Mouse (Mus musculus) limb, embryonic 15.5 days (tissue): Measurements from ENCODE around the gene Kank1. TPM values are rescaled to one million over a fixed set of nuclear protein-coding genes. Genes with fewer than 3 reads are reported as not detected.

Source experiments
- ATAC-seq: fragments of 200-750 bp; cut with Nextera tagmentation; 2 replicates; pipeline ENCODE4 v1.8.0; 2017; ENCODE audit warnings: low read depth, moderate TSS enrichment; ENCODE audit not compliant: insufficient number of reproducible peaks, low FRiP score, low TSS enrichment
- H3K27ac ChIP-seq: fragments of 300-500 bp; sonication (generic); 2 replicates; pipeline ENCODE4 v1.5.1; 2015; ENCODE audit warnings: moderate library complexity, mild to moderate bottlenecking, inconsistent platforms
- H3K27me3 ChIP-seq: fragments of 300-500 bp; sonication (generic); 2 replicates; pipeline ENCODE4 v1.6.1; 2015; ENCODE audit warnings: inconsistent platforms
- H3K36me3 ChIP-seq: fragments of 300-500 bp; sonication (generic); 2 replicates; pipeline ENCODE4 v1.6.1; 2015; ENCODE audit warnings: inconsistent platforms
- H3K4me1 ChIP-seq: fragments of 300-500 bp; sonication (generic); 2 replicates; pipeline ENCODE4 v1.6.1; 2015; ENCODE audit warnings: inconsistent platforms
- H3K4me2 ChIP-seq: fragments of 300-500 bp; sonication (generic); 2 replicates; pipeline ENCODE4 v1.6.1; 2015; ENCODE audit warnings: mild to moderate bottlenecking, inconsistent platforms
- H3K4me3 ChIP-seq: fragments of 300-500 bp; sonication (generic); 2 replicates; pipeline ENCODE4 v1.5.1; 2015; ENCODE audit warnings: mild to moderate bottlenecking, inconsistent platforms
- H3K9ac ChIP-seq: fragments of 300-500 bp; sonication (generic); 2 replicates; pipeline ENCODE4 v1.6.1; 2015; ENCODE audit warnings: inconsistent platforms
- H3K9me3 ChIP-seq: fragments of 300-500 bp; sonication (generic); 2 replicates; pipeline ENCODE4 v1.6.1; 2016; ENCODE audit warnings: inconsistent platforms
- WGBS: fragments of 180-500 bp; shearing (Covaris S2); methylation state at CpG from one replicate; pipeline ENCODE4 v1.1.7; 2015; 5-methylcytosine and 5-hydroxymethylcytosine counted together
- polyA plus RNA-seq: library from polyadenylated mRNA; unstranded; fragments of >200 nt; fragmentation: Nextera tagmentation; extraction: Ambion mirVana; gene quantifications from 2 replicates; pipeline ENCODE4 v1.2.1, GENCODE M21; 2015

Gene Kank1
- polyA plus RNA-seq, 1 experiment from 2014 or later = 44.2 TPM

GRCm38 (mm10) chr19:25253628-25254027, 16.9 kb downstream of the Kank1 start:
- Histone ChIP-seq H3K9me3 (no peaks in the 10 kb centered on the region), H3K27ac (no peak overlapping the region), H3K27me3 (no peaks in the 10 kb centered on the region), H3K9ac (no peak overlapping the region), H3K4me3 (no peak overlapping the region), H3K4me2 (no peak overlapping the region), H3K36me3 (no peaks in the 10 kb centered on the region), H3K4me1 (peaks cover 3% of the 10 kb centered on the region; the same call in 1 of the 2 replicates)
- no peak for ATAC-seq
- 83% methylated on average over 3 of the region's 3 CpGs for WGBS

- Histone ChIP-seq H3K27me3 (no peaks in the 10 kb centered on the region), H3K9me3 (no peaks in the 10 kb centered on the region), H3K4me2 (no peak overlapping the region), H3K9ac (no peak overlapping the region), H3K36me3 (no peaks in the 10 kb centered on the region), H3K4me1 (no peaks in the 10 kb centered on the region), H3K27ac (no peak overlapping the region), H3K4me3 (no peak overlapping the region)
- ATAC-seq = no peak
- whole genome bisulfite sequencing = 82% methylated on average over 6 of the region's 6 CpGs
These were observed 21.5 kb downstream of the Kank1 start for GRCm38 (mm10) chr19:25258321-25258720.

GRCm38 (mm10) chr19:25266181-25266580, 29.4 kb downstream of the Kank1 start:
- no peaks in the 10 kb centered on the region for H3K27me3 ChIP-seq
- no peaks in the 10 kb centered on the region for H3K9me3 ChIP-seq
- no peaks in the 10 kb centered on the region for H3K36me3 ChIP-seq
- no peak for ATAC-seq
- no peak overlapping the region for H3K9ac ChIP-seq
- no peak overlapping the region for H3K27ac ChIP-seq
- H3K4me1 ChIP-seq = peaks cover 7% of the 10 kb centered on the region; the same call in 1 of the 2 replicates
- H3K4me2 ChIP-seq = no peak overlapping the region
- H3K4me3 ChIP-seq = no peak overlapping the region
- 72% methylated on average over 9 of the region's 9 CpGs for WGBS

- Histone ChIP-seq H3K27me3 (no peaks in the 10 kb centered on the region), H3K9me3 (no peaks in the 10 kb centered on the region), H3K4me1 (peaks cover 7% of the 10 kb centered on the region; the same call in 1 of the 2 replicates), H3K36me3 (no peaks in the 10 kb centered on the region), H3K27ac (no peak overlapping the region), H3K9ac (no peak overlapping the region), H3K4me2 (no peak overlapping the region), H3K4me3 (no peak overlapping the region)
- no peak for ATAC-seq
- 40% methylated on average over 6 of the region's 6 CpGs for WGBS
These were observed 30.5 kb downstream of the Kank1 start for GRCm38 (mm10) chr19:25267247-25267646.

- H3K36me3 ChIP-seq = no peaks in the 10 kb centered on the region
- no peaks in the 10 kb centered on the region for H3K27me3 ChIP-seq
- H3K4me2 ChIP-seq = no peak overlapping the region
- 68% methylated on average over 6 of the region's 6 CpGs for WGBS
- no peak for ATAC-seq
- peaks cover 7% of the 10 kb centered on the region; the same call in 1 of the 2 replicates for H3K4me1 ChIP-seq
- H3K4me3 ChIP-seq = no peak overlapping the region
- no peak overlapping the region for H3K27ac ChIP-seq
- no peak overlapping the region for H3K9ac ChIP-seq
- no peaks in the 10 kb centered on the region for H3K9me3 ChIP-seq
These were observed 31.8 kb downstream of the Kank1 start for GRCm38 (mm10) chr19:25268532-25268931.

GRCm38 (mm10) chr19:25271591-25271990, 34.8 kb downstream of the Kank1 start:
- ATAC-seq = no peak
- WGBS = 46% methylated on average over 9 of the region's 9 CpGs
- no peak overlapping the region for H3K9ac ChIP-seq

GRCm38 (mm10) chr19:25273179-25273578, 36.4 kb downstream of the Kank1 start:
- H3K27ac ChIP-seq = peak overlapping the region; percentile 33; the same call in 1 of the 2 replicates
- no peak for ATAC-seq

More at GRCm38 (mm10) chr19:25271591-25271990, 34.8 kb downstream of the Kank1 start:
- Histone ChIP-seq H3K4me3 (no peak overlapping the region), H3K27ac (no peak overlapping the region), H3K27me3 (no peaks in the 10 kb centered on the region), H3K36me3 (no peaks in the 10 kb centered on the region), H3K4me1 (peaks cover 7% of the 10 kb centered on the region; the same call in 1 of the 2 replicates), H3K4me2 (no peak overlapping the region), H3K9me3 (no peaks in the 10 kb centered on the region)

GRCm38 (mm10) chr19:25276600-25277395, 40.0 kb downstream of the Kank1 start:
- no peaks in the 10 kb centered on the region for H3K9me3 ChIP-seq
- H3K4me1 ChIP-seq = peaks cover 10% of the 10 kb centered on the region; the same call in 1 of the 2 replicates
- no peak overlapping the region for H3K9ac ChIP-seq
- no peak overlapping the region for H3K4me2 ChIP-seq
- no peaks in the 10 kb centered on the region for H3K36me3 ChIP-seq
- 80% methylated on average over 15 of the region's 15 CpGs for WGBS
- no peak overlapping the region for H3K4me3 ChIP-seq
- H3K27me3 ChIP-seq = no peaks in the 10 kb centered on the region
- H3K27ac ChIP-seq = no peak overlapping the region
- no peak for ATAC-seq

More at GRCm38 (mm10) chr19:25273179-25273578, 36.4 kb downstream of the Kank1 start:
- no peaks in the 10 kb centered on the region for H3K36me3 ChIP-seq
- H3K9me3 ChIP-seq = no peaks in the 10 kb centered on the region
- peaks cover 18% of the 10 kb centered on the region; the same call in 1 of the 2 replicates for H3K4me1 ChIP-seq
- no peaks in the 10 kb centered on the region for H3K27me3 ChIP-seq
- no peak overlapping the region for H3K9ac ChIP-seq
- H3K4me2 ChIP-seq = no peak overlapping the region
- H3K4me3 ChIP-seq = no peak overlapping the region

GRCm38 (mm10) chr19:25277761-25278160, 41.0 kb downstream of the Kank1 start:
- WGBS = 31% methylated on average over 5 of the region's 5 CpGs
- Histone ChIP-seq H3K4me3 (no peak overlapping the region), H3K36me3 (no peaks in the 10 kb centered on the region), H3K9ac (no peak overlapping the region), H3K9me3 (no peaks in the 10 kb centered on the region), H3K27me3 (no peaks in the 10 kb centered on the region), H3K27ac (no peak overlapping the region), H3K4me1 (peaks cover 10% of the 10 kb centered on the region; the same call in 1 of the 2 replicates), H3K4me2 (no peak overlapping the region)
- no peak for ATAC-seq

- no peak for ATAC-seq
- H3K36me3 ChIP-seq = no peaks in the 10 kb centered on the region
- 88% methylated on average over 5 of the region's 5 CpGs for WGBS
These were observed 42.8 kb downstream of the Kank1 start for GRCm38 (mm10) chr19:25279603-25280002.

GRCm38 (mm10) chr19:25283665-25284064, 46.9 kb downstream of the Kank1 start:
- Histone ChIP-seq H3K9me3 (no peaks in the 10 kb centered on the region), H3K9ac (no peak overlapping the region), H3K4me3 (no peak overlapping the region), H3K27me3 (no peaks in the 10 kb centered on the region), H3K27ac (no peak overlapping the region), H3K4me1 (peaks cover 3% of the 10 kb centered on the region; the same call in 1 of the 2 replicates), H3K36me3 (no peaks in the 10 kb centered on the region), H3K4me2 (no peak overlapping the region)
- 71% methylated on average over 2 of the region's 2 CpGs for WGBS
- ATAC-seq = no peak

More at GRCm38 (mm10) chr19:25279603-25280002, 42.8 kb downstream of the Kank1 start:
- no peaks in the 10 kb centered on the region for H3K27me3 ChIP-seq
- no peak overlapping the region for H3K4me3 ChIP-seq
- H3K4me2 ChIP-seq = no peak overlapping the region
- no peaks in the 10 kb centered on the region for H3K9me3 ChIP-seq
- peaks cover 10% of the 10 kb centered on the region; the same call in 1 of the 2 replicates for H3K4me1 ChIP-seq
- no peak overlapping the region for H3K9ac ChIP-seq
- no peak overlapping the region for H3K27ac ChIP-seq
